Mouse (Mus musculus) left cerebral cortex, adult 18-20 months (tissue): Measurements from ENCODE around the gene Blnk. TPM values are rescaled to one million over a fixed set of nuclear protein-coding genes. Genes with fewer than 3 reads are reported as not detected.

Experiments
- DNase-seq, 2 experiments: peaks; one replicate each; pipeline ENCODE4 v3.0.0; 2021 to 2022; ENCODE audit warnings: low spot score in 2 of 2, mixed read lengths in 1 of 2
- total RNA-seq, 2 experiments: library from RNA; stranded (reverse); gene quantifications; 2 replicates each; pipeline ENCODE4 v1.2.3; 2021

Blnk gene
- total RNA-seq, 2 experiments from 2014 or later = 7.0 to 10.5 TPM

GRCm38 (mm10) chr19:41003694-41004315 lies 9.5 kb upstream of the Blnk start:
- DNase-seq = no peak

DNA sequence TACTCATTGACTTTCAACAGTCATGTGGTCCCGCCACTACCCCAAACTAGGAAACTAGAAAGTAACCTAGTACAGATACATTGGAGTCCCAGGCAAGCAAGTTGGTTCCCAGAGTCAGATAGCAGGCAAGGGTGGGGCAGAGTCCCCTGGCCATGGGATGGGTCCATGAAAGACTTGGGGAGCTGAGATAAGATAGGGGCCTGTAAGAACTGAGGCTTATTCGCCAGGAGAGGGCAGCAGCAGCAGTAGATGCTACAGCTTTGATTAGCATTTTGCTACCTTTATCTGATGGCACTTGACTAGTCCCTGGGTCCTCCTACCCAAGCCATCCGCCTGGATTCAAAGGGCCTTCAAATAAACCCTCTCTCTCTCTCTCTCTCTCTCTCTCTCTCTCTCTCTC lies 5.2 kb upstream of the Blnk start:
- DNase-seq = no peak

DNA sequence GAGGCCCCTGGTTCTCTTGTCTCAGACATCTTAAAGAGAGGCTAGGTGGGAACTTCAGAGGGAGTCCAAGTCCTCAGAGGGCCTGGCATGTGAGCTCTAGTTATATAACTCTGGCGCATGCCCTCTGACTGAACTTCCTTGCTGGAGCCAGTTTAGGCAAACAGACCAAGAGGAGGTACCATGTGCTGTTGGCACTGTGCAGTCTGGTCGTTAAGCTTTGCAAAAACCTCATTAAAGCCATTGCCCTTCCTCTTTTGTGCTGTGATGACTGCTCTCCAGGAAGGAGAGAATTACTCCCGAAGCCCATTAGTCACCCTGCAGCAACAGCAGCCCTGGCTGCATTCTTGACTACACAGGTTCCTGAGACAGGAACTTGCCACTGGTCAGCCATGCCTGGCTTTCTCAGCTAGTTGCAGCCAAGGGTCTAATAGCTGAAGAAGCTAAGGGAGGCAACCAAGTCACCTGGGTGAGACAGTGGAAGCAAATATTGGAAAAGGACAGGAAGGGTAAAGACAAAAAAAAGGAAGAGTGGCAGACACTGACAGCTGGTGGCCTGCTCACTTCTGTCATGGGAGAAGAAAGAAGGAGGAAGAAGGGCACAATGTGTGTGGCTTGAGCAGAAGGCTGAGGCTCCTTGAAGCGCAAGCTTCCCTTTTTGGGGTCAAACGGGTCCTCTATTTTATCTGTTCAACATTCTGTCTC lies 4.3 kb upstream of the Blnk start:
- DNase-seq = no peak

DNA sequence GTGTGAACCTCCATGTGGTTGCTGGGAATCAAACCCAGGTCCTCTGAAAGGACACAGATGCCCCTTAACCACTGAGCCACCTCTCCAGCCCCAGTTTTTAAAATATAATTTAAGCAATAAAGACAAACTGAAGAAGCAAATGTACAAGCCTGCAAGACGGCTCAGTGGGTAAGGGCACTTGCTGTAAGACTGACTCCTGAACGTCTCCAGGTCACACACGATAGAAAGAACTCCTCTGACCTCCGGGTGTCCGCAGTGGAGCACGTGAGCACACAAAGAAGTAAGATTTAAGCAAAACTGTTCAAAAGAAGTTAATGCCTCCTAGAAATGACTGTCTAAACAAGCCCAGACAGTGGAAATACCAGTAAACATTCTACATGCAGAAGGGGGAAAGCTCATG lies 2.4 kb upstream of the Blnk start:
- no peak for DNase-seq

DNA sequence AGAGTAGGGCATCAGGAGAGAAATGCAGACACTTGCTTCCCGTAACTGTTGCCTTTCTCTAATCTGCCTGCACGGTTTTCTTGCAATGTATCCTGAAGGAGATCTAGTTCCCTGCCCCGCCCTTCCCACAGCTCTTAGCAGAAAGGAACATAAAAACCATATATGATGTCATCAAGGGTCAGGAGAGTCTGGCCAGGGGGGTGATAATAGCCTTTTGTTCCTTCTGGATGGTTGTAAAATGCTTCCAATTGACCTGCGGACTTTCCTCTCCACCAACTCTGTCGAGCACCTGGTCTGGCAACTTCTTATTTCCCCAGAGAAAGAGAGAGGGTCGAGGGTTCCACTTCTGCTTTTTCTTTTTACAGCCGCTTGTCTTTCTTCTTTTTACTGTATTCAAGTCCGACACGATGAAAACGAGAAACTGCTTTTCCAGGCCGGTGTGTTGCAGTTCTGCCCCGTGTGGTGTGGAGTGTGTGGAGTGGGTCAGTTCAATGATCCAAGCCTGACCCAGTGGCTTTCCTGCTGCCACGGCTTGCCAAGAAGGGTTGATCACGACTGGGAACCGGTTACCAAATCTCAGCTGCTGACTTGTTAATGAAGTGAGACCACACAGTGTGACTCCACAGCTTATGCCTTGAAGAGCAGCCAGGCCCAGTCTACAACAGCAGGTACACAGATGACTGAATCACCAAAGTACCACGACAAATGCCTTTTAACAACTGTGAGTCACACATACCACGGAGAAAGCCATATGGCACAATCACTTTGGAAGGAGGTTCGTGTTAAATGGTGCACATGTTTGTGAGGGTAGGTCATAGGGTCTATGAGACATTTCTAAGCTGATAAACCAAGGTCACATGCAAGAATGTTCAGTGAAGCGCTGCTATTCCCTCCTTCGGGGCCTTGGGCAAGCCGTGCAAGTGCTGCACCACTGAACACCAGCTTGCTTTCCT lies 1.4 kb upstream of the Blnk start:
- DNase-seq = no peak

- DNase-seq = no peak
These were observed 576 bp upstream of the Blnk start for GRCm38 (mm10) chr19:40994911-40995310.

GRCm38 (mm10) chr19:40993356-40993755 lies 979 bp downstream of the Blnk start:
- no peak for DNase-seq

- peak in 1 of 2 experiments; percentile 21 for DNase-seq
These were observed 1.8 kb downstream of the Blnk start for GRCm38 (mm10) chr19:40992517-40993044.

DNA sequence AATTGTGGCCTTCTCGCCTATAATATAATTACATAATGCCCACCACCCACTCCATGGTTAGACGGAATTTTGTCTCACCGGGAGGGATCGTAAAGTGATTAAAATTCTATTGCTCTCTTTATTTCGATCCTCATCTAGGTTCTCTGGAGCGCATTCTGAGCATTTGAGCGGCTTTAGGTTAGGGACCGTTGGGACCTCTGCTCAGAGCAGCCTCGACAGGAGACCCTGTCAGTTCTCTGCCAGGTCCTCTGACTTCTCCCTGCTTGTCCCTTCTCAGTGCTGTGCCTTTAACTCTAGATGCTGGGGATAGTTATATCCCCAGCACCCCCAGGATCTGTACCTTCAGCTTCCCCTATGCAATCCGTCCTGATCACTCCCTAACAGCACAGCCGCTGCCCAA lies 2.2 kb downstream of the Blnk start:
- DNase-seq = no peak

DNA sequence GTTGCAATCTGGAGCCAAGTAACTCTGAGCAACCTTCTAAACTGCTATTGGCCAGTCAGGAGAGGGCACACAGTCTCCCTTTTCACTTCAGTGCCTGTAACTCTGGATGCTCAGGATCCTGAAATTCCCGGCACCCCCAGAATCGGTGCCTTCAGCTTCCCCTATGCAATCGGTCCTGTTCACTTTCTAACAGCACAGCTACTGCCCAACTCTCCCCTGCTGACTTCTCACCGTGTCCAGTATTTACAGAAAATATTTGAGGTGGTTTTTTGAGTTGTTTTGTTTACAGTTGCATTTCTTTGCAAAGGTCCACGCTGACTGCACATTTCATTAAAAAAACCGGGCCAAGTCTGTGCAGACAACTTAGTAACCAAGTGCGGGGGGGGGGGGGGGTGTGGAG lies 2.7 kb downstream of the Blnk start:
- DNase-seq = no peak

DNA sequence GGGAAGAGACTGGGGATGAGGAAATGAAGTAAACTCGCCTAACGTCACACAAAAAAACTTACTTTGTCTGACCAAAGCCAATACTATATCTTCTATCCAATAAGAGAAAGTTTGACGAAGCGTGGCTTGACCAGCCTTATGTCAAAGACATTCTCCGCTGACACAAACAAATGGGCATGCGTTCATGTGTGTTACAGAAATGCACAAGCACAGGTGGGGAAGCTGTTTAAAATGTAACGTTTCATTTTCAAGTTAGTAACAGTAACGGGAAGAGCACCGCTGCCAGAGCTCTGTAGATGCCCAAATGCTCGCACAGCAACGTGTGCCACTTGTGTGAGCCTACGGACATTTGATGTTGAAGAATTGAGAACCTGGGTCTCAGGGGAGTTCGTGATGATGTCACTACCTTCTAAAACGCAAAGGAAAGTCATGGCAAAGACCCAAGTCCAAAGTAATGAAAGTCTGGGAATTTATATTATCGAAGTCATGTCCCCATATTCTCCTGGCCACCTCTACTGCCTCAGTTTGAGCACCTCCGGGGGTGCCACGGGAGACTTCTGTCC lies 3.5 kb downstream of the Blnk start:
- no peak for DNase-seq

DNA sequence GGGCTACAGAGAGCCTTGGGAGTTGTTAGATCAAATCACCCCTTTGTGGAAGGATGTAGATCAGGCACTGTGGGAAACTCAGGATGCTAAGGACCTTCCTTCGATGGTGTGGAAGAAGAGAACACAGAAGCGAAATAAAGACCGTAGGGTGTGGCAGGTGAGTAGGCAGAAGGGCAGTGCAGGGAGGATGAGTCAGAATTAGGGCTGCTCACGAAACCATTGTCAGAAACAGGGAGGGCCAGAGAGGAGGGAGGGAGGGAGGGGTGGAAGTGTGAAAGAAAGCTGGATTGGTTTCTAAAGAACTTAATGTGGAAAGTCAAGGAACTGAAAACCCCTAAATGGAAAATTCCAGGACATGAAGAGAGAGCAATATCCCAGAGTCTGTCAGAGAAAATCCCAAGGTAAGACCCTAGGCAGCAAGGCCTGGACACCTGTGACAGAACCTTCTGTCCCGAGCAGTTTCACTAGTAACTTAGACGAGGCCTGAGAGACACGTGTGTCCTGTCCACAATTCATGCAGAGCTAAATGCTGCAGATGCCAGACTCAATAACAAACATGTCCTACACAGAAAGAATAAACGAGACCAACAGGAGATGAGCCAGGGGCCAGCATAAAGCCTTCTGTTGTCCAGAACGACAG lies 4.3 kb downstream of the Blnk start:
- no peak for DNase-seq

GRCm38 (mm10) chr19:40988856-40989255 lies 5.5 kb downstream of the Blnk start:
- DNase-seq = peak in 1 of 2 experiments; percentile 12

- no peak for DNase-seq
These were observed 9.8 kb downstream of the Blnk start for GRCm38 (mm10) chr19:40984536-40984935.

- no peak for DNase-seq
These were observed 13.7 kb downstream of the Blnk start for GRCm38 (mm10) chr19:40980671-40981070.

DNA sequence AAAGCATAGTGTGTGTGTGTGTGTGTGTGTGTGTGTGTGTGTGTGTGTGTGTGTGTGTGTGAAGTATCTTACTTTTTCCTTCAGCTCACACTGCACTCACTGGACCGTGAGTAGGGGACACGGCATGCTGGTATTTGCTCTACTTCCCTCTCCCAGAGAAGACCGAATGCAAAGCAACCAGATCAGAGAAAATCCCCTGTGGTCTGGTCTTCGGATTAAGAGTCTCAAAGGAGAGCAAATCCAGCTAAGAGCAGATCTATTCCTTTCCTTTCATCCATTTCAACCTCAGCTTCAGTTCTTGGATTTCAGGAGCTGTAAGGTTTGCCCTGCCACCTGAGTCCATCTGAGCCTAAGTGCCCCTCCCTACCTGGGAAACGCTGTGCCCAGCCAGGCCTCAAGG lies 16.3 kb downstream of the Blnk start:
- DNase-seq = no peak

DNA sequence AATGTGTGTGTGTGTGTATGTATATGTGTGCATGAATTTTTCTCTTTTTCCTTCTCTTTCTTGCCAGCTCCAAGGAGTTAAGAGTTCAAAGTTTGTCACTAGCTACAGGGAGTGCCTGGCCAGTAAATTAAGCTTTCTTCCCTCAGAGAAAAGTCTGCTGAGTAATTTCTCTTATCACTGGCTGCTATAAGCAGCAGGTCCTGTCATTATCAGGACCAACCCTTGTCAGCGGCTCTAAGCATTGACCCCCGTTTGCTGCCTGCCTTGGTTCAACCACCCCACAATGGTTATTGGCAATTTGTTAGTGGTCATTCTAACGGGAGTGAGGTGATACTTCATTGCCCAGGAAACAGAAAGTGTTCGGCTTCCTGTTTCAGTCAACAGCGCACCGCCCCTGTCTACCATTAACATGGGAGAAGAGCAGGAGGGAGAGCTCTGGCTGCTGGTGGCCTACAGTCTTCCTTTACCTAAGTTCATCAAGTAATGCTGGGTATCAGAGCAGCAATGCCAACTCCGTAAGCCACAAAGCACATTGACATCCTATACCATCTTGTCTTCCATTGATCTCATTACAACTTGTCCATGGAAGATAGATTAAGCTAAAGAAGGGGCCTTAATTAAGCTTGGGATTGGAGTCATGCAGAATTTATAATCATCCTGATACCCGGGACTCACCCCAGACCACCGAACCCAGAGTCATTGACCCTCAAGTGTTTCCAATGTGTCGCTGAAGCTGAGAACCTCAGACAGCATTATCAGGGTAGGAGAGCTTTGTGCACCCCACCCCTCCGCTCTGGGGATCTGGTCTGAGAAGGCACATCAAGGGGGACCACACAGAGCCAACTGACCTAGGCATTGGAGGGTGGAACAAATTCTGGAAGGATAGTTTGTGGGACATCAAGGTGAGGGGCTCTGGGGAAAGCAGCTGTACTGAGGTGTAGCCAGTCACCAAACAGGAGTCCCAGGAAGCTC lies 17.1 kb downstream of the Blnk start:
- no peak for DNase-seq

- DNase-seq = no peak
These were observed 22.9 kb downstream of the Blnk start for GRCm38 (mm10) chr19:40971273-40971914.

DNA sequence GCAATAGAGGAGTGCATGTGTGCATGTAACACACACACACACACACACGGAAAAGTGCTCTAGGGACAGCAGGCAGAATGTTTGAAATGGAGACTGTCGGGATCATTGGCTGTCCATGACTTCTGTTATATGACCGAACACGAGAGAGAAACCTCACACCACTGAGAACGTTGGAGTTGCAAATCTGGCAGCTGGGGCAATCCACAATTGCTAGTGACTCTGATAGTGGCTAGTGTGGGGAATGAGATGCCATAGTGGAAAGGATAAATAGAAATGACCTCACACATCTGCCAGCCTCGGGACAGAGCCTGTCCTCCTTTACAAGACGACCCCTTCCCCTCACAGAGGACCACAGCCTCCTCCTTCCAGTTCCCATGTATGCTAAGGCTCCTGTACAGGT lies 23.6 kb downstream of the Blnk start:
- DNase-seq = no peak
